Mouse (Mus musculus): ENCODE measurements around the gene Slc22a29. TPM values are rescaled to one million over a fixed set of nuclear protein-coding genes. Genes with fewer than 3 reads are reported as not detected.
"Not testable (repeated sequence)": the region's sequence is repeated elsewhere in the genome, so short reads cannot be mapped to it uniquely, and the experiment has no call there.

Slc22a29 gene
- not detected for total RNA-seq (2021)
- long read RNA-seq, result 0 reads

DNA sequence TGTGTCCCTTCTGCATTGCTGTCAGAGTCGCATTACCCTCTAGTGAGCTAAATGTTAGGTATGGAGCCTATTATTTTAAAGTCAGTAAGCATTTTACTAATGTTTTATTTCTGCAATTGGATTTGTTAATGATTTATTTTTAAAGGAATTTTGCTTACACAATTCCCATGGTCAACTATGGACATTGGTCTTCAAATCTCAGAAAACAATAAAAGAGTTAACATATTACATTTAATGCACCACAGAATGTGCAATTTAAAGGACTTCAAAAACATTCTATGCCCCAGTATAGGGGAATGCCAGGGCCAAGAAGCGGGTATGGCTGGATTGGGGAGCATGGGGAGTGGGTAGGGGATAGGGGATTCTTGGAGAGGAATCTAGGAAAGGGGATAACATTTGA is at the start of gene Slc22a29:
Slc22a29 (minus strand) TSS at position 101 of the 400 bp plus-strand sequence.
- DNase-seq (ENCODE audit: low spot score in 2 of 2), result no peak

DNA sequence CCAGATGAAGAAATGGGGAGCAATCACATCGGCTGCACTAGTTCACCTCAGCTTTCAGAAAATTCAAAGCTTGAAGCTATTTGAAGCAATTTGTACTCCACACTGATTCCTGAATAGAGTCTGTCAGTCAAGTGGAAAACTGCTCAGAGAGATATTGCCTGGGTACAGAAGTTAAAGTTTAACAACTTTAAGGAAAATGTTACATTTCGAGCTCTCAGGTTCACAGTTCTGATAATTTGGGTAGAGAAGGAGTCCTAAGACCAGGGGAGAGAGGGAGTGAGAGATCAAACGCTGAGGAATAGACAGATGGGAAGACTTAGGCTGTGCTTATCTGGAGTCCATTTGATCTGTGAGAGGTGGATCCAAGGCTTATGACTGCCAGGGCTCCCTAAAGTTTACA is 46.6 kb upstream of the Slc22a29 start:
- no peak for DNase-seq (ENCODE audit: low spot score in 2 of 2)

DNA sequence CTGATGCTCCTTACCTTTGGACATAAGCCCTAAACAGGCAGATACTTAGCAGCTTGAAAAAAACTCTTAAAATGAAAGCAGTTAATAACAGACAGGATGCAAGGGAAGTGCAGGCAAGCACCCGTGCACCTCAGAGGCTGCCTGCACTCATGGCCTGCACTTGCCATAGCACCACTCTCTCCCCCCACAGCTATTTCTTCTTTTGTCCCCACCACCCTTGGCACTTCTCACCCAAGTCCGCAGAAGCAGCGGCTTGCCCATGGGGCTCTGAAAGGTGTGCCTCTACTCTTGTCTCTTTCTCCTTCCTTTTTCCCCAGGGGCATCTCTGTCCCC is 34.0 kb upstream of the Slc22a29 start:
- no peak for DNase-seq (ENCODE audit: low spot score in 2 of 2)

- DNase-seq (ENCODE audit: low spot score in 2 of 2), result peak; percentile 1 to 17
These were observed 33.4 kb upstream of the Slc22a29 start for GRCm38 (mm10) chr19:8251896-8252704.

GRCm38 (mm10) chr19:8228916-8229315 is 10.2 kb upstream of the Slc22a29 start:
- DNase-seq (ENCODE audit: low spot score in 2 of 2), result no peak

DNA sequence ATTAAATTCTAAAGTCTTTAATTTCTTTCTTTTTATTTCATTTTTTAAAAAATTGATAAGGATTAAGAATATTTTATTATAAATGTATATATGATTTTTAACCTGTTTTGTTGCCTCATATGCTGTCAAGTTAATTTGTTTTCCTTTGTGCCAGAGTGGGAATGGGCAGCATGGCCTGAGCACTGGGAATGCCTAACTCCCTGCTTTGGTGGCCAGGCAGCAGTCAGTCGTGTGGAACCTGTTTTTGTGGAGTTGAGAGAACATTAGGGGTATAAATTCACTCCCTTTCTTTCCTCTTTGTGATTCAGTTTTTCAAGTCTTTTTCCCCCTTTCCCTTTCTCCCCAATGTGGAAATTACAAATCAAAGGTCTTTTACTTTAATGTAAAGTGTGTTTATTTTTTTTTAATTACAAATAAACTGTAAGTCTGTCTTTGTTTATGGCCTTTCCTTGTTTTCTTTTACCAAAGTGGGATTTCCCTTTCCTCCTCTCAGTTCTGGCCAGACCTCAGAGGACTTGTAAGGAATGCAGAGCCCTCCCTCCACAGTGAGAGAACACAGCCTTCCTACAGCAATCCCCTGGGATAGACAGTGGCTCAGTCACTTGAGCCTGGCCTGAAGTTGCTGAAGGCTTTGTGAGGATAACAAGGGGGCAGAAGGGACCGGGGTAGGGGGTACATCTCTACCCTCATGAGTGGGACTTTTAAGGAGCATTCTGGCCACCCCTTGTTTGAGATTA is 69.7 kb downstream of the Slc22a29 start:
- no peak for DNase-seq (ENCODE audit: low spot score in 2 of 2)

DNA sequence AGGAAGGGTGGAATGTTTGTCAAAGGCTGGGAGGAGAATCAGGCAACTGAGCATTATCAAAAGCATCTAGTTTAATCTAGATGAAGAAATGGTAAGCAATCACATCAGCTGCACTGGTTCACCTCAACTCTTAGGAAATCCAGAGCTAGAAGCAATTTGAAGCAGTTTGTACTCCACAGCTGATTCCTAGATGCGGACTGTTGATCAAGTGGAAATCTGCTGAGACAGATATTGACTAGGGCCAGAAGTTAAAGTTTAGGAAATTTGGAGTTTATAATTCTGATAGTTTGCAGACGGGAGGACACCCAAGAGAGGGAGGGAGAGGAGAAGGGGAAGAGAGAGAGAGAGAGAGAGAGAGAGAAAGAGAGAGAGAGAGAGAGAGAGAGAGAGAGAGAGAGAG is 76.0 kb downstream of the Slc22a29 start:
- not testable (repeated sequence) for DNase-seq (ENCODE audit: low spot score in 2 of 2)

GRCm38 (mm10) chr19:8134127-8134841 is 84.4 kb downstream of the Slc22a29 start:
- DNase-seq (ENCODE audit: low spot score in 2 of 2), result not testable (repeated sequence)

GRCm38 (mm10) chr19:8131881-8132280 is 86.8 kb downstream of the Slc22a29 start, which contains the start of gene Slc22a28:
Slc22a28 (minus strand) TSS chr19:8131982.
- not testable (repeated sequence) for DNase-seq (ENCODE audit: low spot score in 2 of 2)

Other genes with a start within 250 kb of the Slc22a29 start
- not detected for gene Slc22a28, start 86.9 kb downstream of the Slc22a29 start, total RNA-seq (2021)
- not detected for gene Slc22a30, start 186.2 kb upstream of the Slc22a29 start, total RNA-seq (2021)